Mouse (Mus musculus): ENCODE measurements at regions not wholly inside any gene's neighbourhood (a gene's known extent, or its start where the extent isn't known, plus 50 kb on each side); places are given as distances from the start of the nearest gene placed in this dataset.

DNA sequence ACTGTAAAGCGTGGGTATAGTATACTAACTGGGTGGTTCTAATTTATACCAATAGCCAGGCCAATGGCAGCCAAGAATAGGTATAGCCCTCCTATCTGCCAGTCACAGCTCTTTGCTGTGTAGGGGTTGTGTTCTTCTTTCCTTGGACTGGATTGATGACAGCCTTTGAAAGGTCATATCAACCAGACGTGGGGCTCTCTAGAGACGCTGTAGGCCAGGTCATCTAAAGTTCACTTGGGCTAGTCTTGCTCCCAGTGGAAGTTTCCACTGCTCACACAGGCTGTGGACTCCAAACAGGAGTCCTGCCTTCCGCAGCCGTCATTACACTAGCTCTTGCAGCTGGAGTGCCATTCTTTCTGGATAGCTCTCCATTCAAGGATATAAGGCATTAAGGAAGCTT, 220.3 kb downstream of the Gja1 start:
- DNase-seq: no peak

DNA sequence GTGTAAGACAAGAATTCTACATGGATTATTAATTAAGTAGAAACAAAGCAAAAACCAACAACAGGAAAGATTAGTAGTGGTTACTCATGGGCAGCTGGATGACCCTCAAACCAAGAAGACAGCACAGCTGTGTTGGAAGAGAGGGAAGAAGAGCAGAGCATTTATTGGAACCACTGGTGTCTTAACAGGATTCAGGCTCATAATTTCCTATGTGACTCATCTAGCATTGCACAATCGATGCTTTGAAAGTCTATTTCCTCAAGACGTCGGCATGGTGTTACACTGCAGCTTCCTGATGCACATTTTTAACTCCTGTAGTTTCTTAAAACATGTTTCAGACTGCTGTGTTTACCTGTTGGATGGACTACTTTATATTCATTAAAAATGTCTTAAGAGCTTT, 221.1 kb downstream of the Gja1 start:
- DNase-seq: no peak

DNA sequence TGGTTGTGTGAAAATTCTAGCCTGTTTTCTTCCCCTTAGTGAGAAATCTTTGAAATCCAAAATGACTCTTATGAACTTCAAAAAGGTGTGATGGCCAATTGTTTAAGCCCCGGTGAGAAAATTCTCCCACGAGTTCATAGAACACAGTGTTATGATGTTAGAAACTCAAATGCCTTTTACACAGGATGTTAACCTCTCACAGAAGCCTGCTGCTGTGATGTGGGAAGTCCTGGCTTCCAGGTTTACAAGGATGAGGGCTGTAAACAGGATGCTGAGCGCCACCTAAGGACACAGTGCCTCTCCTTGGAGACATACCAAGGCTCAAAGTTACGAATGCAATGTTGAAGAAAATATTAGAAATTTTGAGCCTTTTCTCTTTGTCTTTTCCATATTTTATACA, 222.8 kb downstream of the Gja1 start:
- DNase-seq: peak; percentile 15 to 18

DNA sequence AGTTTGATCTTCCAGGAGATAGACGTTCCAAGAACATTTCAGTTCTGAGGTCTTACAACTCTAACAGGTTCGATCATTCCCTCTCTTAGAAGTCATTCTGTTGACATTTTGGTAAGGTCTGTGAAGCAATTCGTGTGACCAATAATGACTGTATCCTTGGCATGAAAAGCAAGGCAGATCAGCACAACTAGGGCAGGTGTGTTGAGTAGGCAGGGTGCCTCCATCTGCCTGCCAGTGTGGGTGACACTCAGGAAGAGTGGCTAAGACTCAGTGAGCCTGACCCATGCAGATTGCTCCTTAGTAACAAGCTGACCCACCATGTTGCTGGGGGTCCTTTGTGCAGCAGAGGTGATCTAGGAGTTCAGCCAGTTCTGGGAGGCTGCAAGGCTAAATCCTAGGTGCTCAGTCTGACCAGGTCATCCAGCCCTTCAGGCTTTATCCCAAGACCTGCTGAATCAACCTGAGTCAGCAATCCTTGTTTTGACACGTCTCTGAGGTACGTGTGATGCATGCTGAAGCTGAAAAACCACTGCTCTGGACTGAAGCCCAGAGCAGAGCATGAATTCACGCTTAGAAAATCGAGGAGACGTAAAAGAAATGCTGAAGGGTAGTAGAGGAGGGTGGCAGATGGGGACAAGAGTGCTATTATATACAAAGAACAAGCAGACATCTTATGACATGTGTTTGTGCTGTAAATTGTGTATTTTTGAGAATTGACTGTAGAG, 234.6 kb downstream of the Gja1 start:
- no peak for DNase-seq

DNA sequence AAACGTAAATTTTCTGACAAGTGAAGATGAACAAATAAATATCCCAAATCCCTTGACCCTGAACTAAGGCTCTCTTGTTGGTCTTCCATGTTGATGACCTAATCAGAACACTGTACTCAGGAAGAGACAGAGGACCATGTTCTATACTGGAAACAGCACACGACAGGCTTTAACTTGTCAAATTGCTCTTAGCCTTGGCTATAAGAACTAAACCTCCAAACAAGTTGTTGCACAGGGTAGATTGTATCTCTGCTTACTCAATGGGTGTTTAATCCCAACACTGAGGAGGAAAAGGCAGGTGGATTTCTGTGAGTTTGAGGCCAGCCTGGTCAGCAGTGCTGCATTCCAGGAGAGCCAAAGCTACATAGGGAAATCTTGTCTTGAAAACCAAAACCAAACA, 265.5 kb downstream of the Gja1 start:
- no peak for DNase-seq

DNA sequence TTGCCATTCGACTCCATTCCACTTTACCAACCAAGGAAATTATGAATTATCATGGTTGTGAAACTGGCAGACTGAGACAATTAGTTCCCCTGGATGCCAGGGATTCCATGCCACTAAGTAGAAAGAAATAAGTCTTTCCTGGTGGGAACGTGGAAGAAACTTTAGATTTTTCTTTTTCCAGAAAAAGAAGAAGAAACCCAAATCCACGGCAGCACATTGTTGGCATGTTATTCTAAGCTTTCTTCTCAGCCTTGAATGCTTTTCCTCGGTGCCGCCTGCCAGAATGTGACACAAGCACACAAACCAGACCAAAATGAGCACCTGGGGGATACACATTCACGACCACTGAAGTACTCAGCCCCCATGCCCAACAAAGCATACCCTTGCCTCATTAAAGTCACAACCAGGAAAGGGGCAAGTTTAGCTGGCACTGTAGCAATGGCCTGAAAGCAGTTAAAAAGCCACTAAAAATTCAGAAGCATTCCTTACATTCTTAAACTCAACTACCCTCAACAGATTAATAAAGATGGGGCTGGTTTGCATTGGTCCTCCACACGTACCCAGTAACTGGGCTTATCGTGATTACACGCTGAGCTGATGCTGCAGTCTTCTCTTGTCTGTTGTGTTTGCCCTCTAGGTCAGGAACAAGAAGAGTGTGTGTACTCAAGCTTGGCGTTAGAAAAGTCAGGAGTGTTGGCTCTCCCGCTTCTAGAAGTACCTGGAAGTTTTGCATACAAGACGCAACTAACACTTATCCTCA, 266.4 kb downstream of the Gja1 start:
- no peak for DNase-seq

DNA sequence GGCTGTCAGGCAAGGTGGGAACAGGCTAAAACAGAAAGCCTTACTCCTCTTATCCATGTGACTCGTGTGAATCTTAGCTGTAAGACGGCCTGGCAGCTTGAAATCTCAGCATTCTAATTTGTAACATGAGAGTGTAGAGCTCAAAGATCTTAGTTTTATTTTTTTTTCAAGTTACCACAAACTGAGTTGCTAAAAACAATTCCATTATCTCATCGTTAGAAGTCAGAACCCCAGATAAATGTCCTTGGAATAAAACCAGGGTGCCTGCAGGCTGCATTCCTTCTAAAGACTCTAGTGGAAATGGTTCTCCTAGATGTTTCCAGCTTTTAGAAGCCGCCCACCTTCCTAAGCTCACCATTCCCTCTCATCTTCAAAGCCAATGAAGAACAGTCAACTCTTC, 283.4 kb downstream of the Gja1 start:
- no peak for DNase-seq

DNA sequence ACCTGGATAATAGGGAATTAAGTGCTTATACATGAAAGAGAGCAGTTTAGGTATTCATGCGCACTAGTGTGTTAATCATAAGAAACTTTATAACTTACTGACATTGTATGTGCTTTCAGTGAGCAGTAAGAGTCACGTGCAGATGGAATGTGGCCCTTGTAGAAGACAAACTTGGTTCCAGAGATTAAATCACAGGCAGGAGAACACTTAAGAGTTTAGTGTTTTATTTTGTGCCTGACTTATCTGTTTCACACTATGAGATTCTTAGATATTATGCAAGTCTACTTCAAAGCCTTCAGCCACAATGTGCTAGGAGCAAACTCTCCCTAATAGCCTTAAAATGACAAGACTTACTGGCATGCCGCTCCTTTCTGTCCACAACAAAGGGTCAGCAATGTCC, 296.8 kb downstream of the Gja1 start:
- DNase-seq: no peak

DNA sequence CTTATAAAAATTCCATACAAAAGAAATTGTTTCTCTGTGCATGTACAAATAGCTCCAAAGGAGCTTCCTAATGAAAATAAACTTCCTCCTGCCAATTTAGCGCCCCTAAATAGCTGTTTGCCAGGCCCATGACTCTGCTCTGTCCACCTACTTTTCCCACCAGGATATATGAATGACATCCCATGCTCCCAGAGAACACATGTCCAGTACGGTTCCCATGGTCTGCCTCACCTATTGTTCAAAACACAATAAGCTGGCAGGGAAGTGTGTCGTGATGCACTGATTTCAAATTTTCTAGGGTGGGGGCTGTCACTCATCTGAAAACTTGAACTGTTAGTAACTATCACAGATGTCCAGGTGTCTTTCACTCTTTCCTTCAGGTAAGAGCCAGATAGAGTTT, 305.8 kb downstream of the Gja1 start:
- DNase-seq: no peak

DNA sequence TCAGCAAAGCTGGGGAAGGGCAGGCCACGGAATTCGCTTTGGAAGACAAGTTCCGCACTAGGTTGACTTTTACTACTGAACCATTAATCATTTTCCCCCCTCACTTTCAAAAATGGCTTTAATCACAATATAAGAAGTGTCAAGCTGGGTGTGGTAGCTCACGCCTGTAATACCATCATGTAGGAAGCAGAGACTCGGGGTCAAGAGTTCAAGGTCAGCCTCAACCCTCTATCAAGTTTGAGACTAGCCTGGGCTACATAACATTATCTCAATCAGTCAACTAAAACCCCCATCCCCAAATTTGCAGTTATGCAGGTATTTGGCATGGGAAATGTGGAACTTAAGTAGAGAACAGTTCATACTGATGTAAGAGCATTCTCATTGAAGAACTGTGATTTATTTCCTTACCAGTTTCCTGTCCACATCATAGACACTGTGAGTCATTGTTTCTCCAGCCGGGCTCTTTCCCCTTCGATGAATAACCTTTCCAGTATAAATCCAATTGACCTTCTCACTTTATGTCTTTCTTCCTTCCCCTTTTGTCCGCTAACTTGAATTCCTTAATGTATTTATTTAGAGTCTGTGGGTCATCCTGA, 308.6 kb downstream of the Gja1 start:
- no peak for DNase-seq

DNA sequence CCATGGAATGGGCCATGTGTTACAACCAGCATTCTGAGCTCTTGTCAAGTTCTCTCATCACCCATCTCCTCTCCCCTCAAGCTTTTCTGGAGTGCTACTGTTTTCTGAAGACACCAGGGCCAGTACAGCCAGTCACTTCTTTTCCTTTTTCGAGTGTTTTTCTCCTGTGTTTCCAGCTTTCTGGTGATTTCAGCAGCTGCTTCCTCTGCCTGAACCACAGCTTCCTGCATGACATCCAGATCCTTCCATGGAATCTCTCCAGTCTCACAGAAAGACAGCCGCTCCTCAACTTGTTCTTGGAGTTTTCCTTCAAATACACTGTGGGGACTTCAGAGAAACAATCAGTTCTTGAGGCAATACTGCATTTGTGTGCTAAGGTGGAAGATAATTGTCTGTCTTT, 314.3 kb downstream of the Gja1 start:
- DNase-seq: no peak

DNA sequence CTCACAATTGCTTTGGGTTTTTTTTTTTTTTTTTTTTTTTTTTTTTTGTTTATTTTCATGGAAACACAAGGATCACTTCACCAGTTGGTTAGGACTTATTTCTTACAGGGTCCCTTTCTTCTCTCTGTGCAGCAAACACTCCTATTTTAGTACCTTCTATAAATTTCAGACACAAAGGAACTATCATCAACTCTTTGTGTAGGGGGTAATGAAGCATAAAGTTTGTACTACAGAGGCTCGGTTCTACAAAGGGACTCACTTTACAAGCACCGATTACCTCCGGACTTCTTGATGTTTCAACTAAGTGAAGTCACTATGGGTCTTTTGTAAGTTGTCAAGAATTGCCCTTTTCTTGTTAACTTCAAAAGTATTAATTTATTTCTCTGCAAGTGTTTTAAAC, 318.0 kb downstream of the Gja1 start:
- no peak for DNase-seq

DNA sequence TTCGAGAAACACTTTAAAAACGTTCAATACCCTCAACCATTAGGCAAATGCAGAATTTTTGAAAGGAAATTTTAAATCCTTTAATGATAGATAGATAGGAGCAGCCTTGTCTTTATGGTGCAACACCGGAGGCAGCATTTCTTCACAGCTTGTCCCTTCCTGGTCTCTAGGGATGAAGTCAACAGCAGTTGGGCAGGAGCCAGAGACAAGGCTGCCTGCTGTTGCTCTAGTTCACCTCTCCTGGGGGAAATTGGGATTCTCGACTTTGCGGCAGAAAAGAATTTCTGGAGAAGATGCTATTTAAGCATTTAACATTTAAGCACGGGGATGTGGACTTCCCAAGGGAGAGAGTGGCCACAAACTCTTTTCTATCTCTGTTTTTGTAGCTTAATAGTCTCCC, 323.0 kb downstream of the Gja1 start:
- DNase-seq: no peak

DNA sequence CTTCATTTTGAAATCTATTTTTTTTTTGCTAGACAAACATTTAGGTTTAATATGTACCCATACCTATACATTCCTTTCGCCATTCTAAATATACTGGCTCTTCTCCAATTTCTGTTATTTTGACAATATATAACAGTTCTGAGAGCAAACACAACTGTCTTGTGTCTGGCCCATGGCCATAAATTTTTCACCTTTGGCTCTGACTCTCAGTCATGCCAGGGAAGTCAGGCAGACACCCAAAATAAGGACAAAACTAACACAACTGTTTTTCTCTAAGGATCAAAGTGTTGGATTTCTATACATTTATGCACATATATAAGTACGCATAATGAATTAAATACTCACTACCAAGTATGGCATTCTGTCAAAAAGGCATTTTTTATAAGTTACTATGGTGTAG, 331.3 kb downstream of the Gja1 start:
- DNase-seq: peak; percentile 26 to 50

DNA sequence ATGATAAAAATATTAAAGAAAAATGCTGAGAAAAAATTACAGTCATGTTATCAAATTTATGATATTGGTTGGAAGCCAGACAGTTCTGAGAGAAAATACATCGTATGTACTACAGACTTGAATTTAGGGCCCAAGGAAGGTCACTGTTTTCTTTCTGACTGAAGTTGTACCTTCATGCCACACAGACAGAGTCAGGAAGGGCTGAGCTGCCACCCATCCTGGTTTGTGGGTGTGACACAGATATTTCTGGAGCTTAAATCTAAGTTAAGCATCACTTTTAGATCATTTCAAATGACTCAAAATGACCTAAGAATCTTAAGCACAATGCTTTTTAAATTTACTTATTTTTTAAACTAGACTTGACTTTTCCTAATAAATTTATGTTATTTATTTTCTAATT, 331.8 kb downstream of the Gja1 start:
- no peak for DNase-seq

DNA sequence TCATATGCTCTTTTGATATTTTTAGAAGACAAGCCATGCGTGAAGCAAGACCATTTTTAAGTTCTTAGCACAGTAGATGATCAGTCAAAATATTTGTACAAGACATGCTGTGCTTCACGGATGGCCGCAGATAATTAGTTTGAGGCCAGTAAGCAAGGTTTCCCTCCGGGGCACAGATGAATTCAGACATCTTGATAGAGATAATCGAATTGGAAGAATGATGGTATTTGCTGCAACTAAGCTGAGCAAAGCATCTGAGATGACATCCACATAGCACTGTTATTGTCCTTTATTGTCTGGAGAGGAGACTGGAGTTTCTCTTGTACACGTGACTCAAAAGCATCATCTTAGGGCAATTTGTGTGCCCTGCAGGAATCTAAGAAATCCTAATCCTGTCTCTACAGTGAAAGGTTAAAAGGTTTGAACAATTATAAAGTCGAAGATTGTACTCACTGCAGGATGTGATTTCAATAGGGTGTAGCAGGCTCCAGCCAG, 335.5 kb downstream of the Gja1 start:
- DNase-seq: peak in 1 of 2 experiments; percentile 48

DNA sequence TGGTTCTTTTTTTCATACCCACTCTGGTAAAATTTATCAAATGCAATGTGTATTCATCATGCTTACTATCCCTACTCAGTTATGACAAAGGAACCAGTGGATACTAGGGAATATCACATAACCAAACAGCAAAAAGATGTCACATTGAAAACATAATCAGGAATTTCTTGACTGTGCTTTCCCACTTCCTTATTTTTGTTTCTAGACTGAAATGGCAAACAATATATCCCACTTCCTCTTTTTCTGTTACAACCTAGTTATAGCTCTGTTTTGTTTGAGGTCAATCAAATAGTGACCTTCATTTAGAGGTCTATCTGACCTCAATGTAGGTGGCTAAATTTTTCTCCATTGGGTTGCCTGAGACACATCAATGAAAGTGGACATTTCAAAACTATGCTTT, 359.9 kb downstream of the Gja1 start:
- DNase-seq: no peak

DNA sequence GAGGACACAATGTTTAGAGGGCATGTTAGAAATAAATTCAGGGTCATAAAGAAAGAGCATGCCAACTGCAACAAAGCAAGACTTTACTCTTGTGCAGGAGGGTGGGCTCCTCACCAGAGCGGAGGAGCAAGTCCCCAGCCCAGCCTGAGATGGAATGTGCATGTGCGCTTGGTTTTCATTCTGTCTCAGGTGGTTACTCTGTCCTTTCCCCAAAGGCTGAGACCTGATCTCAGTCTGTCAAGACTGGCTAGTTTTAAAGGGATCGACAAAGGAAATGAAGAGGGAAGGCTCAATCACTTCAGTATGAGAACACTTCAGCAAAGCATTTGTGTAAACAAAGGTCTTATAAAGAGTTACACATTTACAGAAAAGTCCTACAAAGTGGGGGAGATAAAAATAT, 362.5 kb downstream of the Gja1 start:
- no peak for DNase-seq

DNA sequence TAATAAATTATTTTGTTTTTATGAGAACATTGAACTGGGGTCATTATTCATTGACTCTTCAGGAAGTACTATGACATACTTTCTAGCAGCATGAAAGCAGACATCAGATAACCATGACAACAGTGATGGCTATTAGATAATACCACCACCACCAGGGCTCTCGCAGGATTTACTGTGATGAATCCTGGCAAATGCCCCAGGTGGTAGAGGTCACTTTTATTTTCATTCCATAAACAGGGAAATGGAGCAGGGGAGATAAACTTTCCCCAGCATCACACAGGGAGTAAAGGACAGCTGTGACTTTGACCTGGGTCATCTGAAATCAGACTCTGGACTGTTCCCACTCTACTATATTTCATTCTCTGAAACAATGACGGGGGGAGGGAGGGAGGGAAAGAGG, 375.0 kb downstream of the Gja1 start:
- peak; percentile 24 to 54 for DNase-seq

DNA sequence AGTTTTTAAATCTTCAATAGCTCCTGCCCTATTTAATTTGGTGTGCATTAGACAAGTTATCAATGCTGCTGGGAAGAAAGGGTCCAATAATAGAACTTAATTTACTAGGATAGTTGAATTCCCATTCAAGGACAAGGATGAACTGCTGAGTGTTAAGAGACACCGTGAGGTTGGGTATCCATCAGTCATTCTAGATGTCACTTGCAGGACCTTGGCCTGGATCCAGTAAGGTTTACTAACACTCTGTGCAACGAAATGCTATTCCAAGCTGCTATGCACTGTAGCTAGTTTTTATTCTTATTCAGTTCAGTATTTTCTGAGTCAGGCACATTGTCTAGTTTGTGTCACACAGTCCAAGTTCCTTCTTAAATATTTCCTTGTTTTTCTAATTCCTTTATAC, 376.4 kb downstream of the Gja1 start:
- no peak for DNase-seq

DNA sequence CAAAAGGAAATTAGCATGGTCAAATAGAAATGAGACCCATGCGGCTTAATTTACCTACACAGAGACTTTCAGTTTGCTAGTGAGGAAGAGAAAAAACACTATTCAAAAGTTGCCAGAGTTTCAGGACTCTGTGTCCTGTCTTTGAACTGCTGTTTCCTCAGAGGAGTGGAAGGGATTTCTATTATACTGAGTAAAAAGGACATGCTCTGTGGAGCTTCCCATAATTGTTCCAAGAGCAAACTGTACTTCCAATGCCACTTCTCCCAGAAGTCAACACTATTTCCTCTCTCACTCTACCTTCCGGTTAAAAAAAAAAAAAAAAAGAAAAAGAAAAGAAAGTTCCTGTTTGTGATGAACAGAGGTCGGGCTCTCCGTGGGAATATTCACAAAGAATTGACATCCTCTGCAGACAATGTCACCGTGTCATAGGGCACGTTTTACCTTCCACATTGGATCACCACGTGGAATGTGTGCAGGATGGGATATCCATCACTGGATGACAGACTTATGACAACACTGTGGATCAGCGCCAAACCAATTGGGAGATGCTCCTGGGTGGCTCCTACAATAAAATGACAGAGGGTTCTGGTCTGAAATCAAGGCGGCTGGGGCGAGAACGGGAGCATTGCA, 377.5 kb downstream of the Gja1 start:
- DNase-seq: peak; percentile 37 to 43

DNA sequence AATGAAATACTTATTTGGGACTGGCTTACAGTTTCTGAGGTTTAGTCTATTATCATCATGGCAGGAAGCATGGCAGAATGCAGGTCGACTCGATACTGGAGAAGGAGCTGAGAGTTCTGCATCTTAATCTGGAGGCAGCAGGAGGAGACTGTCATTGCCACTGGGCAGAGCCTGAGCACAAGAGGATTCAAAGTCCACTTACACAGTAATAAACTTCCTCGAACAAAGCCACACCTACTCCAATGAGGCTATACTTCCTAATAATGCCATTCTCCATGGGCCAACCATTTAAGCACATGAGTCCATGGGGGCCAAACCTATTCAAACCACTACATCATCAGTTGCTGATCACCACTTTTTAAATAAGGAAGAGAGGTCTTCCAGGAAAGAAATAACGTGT, 393.5 kb downstream of the Gja1 start:
- no peak for DNase-seq

DNA sequence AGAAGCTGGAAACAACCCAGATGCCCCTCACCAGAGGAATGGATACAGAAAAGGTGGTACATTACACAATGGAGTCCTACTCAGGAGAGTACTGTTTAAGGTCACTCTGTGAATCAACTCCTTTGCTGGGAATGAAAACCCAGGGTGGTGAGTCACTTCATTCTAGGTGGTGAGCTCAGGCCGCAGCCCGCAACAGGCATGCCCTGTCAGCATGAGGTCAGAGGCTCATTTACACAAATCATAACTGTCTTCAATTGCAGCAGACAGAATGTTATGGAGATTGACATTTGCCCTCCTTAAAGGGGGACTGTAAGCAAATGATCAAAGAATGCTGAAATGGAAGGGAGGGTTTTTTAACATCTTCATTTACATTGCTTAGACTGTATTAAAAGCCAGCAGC, 405.1 kb downstream of the Gja1 start:
- DNase-seq: no peak

DNA sequence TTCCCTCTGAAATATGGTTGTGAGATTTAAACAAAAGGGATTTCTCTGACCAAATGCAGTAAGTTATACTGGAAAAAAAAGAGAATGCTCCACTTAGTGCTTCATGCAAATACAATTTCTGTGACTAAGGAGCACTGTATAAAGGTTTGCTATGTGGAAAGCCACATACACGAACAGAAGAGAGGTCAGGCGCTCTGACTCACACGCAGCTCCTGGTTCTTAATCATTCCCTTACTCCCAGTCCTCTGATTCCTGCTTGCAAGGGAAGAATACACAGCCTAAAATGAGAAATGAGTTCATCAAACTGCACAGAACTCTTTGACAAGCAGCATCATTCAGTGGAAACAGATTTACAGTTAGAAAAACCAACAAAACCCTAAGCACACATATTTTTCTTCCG, 406.8 kb downstream of the Gja1 start:
- DNase-seq: no peak

Data from kidney, adult 8-10 months (tissue).